Mouse (Mus musculus) CD4-positive, CD25-positive, alpha-beta regulatory T cell, adult 4 months (primary cell): Measurements from ENCODE around the gene Hist1h4b. TPM values are rescaled to one million over a fixed set of nuclear protein-coding genes. Genes with fewer than 3 reads are reported as not detected.

Source experiments
- ATAC-seq: one replicate; pipeline ENCODE4 v1.8.0; 2017
- polyA plus RNA-seq, 2 experiments: library from polyadenylated mRNA; unstranded; fragments of 100-300 nt; shearing (Covaris generic); gene quantifications; one replicate each; pipeline ENCODE4 v1.2.1; 2017

The Hist1h4b gene
- polyA plus RNA-seq, 2 experiments from 2014 or later: 5.4 TPM; not detected in 1

- no peak for ATAC-seq
These were observed 16.5 kb upstream of the Hist1h4b start for GRCm38 (mm10) chr13:23740256-23740840.

DNA sequence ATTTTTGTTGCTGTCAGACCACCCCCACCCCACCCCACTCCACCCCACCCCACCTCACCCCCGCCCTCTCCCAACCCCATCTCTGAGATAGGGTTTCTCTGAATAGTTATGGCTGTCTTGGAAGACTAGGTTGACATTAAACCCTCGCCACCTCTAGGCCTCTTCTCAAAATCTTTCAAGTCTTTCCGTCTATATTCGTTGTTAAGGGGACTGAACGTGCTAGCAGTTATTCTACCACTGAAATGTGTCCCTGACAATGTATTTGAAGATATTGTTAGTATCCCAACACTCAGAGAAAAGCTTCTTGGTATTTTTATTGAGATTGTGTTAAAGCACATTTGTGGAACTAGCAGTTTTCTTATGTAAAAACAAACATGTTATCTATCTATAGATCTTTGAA, 15.9 kb upstream of the Hist1h4b start:
- ATAC-seq: no peak

DNA sequence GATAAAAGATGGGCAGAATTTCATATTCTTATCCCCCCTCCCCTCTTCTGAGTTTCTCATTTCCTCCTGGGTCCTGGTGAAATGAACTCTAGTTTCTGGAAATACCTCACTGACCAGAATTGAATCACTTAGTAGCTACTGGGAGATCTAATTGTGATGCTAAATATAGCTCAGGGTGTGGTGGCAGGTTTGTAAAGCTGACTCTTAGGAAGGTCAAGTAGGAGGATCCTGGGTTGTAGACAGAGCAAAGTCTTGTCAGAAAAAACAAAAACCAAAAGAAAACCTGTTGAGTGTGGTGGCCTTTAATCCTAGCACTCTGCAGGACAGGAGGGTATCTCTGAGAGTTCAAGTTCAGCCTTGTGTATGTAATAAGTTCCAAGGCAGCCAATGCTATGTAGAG, 14.8 kb upstream of the Hist1h4b start:
- ATAC-seq: no peak

DNA sequence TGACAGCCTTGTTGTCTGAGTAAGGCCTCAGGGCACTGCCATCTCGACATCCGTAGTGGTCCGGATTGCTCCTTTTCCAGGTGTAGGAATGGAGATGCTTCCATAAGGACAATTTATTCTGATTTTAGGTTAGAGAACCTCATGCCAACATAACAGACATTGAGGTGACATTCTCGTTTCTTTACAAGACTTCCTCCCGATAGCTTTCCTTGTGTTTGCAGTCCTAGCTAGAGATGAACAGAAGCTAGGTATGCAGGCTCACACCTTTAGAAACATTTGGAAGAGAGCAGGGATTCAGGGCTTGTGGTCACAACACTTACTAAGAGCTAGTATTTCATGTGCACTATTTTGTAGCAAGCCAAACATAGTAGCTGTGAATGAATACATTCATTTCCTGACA, 13.6 kb upstream of the Hist1h4b start:
- no peak for ATAC-seq

- no peak for ATAC-seq
These were observed 12.8 kb upstream of the Hist1h4b start for GRCm38 (mm10) chr13:23743963-23744362.

GRCm38 (mm10) chr13:23744421-23745380, 12.1 kb upstream of the Hist1h4b start:
- ATAC-seq: no peak

- ATAC-seq: peak; percentile 72
These were observed 11.2 kb upstream of the Hist1h4b start, which contains the start of gene Hist1h3c for GRCm38 (mm10) chr13:23745381-23746161. TSS of gene Hist1h3c (minus strand) at chr13:23745602.

DNA sequence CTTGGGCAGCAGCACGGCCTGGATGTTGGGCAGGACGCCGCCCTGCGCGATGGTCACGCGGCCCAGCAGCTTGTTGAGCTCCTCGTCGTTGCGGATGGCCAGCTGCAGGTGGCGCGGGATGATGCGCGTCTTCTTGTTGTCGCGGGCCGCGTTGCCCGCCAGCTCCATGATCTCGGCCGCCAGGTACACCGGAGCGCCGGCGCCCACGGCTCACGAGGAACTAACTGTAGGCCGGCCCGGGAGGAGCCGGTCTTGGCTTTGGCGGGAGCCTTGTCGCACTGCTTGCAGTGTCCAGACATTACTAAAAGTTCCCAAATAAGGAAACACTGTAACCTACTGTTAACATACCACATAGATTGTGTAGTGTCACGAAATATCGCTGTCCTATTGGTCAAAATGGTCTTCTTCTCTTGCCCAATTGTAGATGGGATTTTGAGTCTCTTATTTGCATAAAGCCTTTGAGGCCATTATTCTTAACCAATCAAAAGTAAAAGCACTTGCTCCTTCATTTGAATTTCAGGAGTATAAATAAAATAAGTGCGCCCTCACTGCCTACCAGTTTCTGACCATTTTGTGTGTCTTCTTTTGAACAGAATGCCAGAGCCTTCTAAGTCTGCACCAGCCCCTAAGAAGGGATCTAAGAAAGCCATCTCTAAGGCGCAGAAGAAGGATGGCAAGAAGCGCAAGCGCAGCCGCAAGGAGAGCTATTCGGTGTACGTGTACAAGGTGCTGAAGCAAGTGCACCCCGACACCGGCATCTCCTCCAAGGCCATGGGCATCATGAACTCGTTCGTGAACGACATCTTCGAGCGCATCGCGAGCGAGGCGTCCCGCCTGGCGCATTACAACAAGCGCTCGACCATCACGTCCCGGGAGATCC, 10.4 kb upstream of the Hist1h4b start, which contains the start of gene Hist1h2bb:
Gene Hist1h2bb (plus strand): TSS at position 534 of the 880 bp plus-strand sequence.
- ATAC-seq: peak; percentile 85

DNA sequence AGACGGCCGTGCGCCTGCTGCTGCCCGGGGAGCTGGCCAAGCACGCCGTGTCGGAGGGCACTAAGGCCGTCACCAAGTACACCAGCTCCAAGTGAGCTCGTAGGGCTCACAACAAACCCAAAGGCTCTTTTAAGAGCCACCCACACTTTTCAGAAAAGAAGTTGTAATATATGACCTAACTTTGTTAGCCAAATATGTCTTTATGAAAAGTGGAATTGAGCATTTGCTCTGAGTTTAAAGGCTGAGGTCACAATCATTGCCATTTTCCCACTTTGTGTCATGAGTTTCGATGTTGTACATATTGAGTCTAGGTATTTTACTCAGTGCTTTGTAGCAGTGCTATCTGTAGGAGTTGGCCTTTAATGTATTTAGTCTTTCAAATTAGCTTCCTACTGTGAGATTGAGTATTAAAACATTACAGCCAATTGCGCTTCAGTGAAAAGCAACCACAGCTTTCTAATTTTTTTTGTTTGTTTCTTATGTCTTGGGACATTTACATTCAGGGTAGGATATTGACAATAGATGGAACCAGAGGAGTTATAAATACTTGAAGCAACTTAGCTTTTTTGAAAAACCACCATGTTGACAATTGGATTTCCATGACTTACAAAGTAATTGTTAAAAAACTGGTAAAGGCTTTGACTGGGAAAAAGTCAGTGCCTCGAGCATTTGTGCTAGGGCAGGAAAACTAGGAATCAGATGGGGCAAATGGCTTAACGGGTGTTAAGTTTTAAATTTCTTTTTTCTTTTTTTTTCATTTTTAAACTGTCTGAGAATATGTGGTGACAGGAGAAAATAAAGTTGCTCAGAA, 9.5 kb upstream of the Hist1h4b start:
- ATAC-seq: no peak

DNA sequence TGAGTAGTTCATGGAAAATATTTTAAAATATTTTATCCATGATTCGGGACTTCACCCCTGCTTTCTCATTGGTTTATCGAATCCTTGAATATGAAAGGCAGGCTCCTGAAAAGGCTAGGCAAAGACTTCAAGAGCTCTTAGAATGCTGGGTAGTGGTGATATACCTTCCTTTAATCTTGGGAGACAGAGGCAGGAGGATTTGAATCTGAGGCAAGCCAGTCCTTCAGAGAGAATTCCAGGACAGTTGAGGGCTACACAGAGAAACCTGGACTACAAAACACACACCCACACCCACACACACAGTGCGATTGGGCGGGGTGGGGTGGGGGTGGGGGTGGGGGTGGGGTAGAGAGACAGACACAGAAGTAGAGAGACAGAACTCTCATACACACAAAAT, 8.9 kb upstream of the Hist1h4b start:
- ATAC-seq: no peak

GRCm38 (mm10) chr13:23749563-23750121, 7.2 kb upstream of the Hist1h4b start:
- ATAC-seq: no peak

DNA sequence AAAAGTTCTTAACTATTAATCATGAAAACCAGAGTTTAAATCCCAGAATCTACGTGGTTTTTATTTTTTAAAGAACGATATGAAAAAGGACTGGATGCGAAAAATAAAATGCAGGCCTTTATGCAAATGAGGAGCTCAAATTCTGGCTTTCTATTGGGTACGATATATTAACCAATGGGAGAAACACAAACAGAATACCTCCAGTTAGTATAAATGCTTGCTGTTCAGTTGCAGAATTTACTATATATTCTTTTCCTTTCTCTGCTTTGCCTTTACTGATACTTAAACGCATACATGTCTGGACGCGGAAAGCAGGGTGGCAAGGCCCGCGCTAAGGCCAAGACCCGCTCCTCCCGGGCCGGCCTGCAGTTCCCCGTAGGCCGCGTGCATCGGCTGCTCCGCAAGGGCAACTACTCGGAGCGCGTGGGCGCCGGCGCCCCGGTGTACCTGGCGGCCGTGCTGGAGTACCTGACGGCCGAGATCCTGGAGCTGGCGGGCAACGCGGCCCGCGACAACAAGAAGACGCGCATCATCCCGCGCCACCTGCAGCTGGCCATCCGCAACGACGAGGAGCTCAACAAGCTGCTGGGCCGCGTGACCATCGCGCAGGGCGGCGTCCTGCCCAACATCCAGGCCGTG, 5.9 kb upstream of the Hist1h4b start, which contains the start of gene Hist1h2ab:
Gene Hist1h2ab (plus strand): TSS at position 288 of the 639 bp plus-strand sequence.
- ATAC-seq: peak; percentile 46

DNA sequence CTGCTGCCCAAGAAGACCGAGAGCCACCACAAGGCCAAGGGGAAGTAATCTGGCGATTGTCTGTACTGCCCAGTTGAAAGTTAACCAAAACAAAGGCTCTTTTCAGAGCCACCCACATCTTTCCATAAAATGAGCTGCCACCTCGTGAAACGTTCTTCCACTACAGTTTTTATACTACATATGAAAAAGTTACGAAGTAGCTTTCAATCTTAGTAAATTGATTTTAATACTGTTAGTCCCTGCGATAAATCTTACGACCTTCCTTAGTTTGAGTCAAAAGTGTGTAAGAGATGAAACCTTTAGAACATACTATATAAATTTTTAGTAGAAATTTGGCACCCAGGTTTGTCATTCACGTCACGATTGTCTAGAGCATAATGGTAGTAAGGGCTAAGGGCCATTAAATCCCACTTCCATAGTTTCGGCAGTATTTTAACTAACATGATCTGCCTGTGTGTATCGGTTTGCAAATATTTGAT, 5.3 kb upstream of the Hist1h4b start:
- no peak for ATAC-seq

- peak; percentile 44 for ATAC-seq
These were observed 4.6 kb upstream of the Hist1h4b start, which contains the start of gene Hist1h3b for GRCm38 (mm10) chr13:23752067-23752741. TSS of gene Hist1h3b (plus strand) at chr13:23752267.

DNA sequence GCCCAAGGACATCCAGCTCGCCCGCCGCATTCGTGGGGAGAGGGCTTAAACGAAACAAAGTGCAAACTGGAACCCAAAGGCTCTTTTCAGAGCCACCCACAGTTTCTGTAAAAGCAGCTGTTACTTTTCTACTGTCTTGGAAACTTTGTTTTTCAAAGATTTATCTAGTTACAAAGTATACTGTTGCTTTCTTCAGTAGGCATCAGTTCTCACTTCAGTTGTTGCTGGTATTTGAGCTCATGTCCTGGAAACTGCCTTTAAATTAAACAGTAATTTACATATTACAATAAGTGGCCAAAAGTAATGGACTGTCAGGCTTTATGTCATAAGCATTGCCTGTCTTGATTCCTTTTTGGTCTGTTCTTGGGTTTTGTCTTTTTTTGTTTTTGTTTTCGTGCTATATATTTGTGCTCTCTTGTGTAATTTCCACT, 4.1 kb upstream of the Hist1h4b start:
- ATAC-seq: no peak

GRCm38 (mm10) chr13:23753314-23754078, 3.3 kb upstream of the Hist1h4b start:
- ATAC-seq: no peak

GRCm38 (mm10) chr13:23755000-23755399, 1.8 kb upstream of the Hist1h4b start:
- no peak for ATAC-seq

GRCm38 (mm10) chr13:23757211-23757773, 479 bp downstream of the Hist1h4b start:
- ATAC-seq: no peak
